Mouse (Mus musculus) liver, embryonic 13.5 days (tissue): ENCODE results near the gene Nprl2. TPM values are rescaled to one million over a fixed set of nuclear protein-coding genes. Genes with fewer than 3 reads are reported as not detected.

Source experiments
- ATAC-seq: fragments of 200-750 bp; cut with Nextera tagmentation; 2 replicates; pipeline ENCODE4 v1.8.0; 2017; ENCODE audit warnings: low read depth, mild to moderate bottlenecking, moderate number of reproducible peaks, moderate library complexity
- DNase-seq: peaks from one replicate; pipeline ENCODE4 v3.0.0; 2022
- H3K27ac ChIP-seq: fragments of 300-500 bp; sonication (generic); 2 replicates; pipeline ENCODE4 v1.5.1; 2015; ENCODE audit warnings: moderate library complexity, mild to moderate bottlenecking, inconsistent platforms
- H3K27me3 ChIP-seq: fragments of 300-500 bp; sonication (generic); 2 replicates; pipeline ENCODE4 v1.6.1; 2015; ENCODE audit warnings: mild to moderate bottlenecking, inconsistent platforms
- H3K36me3 ChIP-seq: fragments of 300-500 bp; sonication (generic); 2 replicates; pipeline ENCODE4 v1.6.1; 2015; ENCODE audit warnings: mild to moderate bottlenecking, inconsistent platforms
- H3K4me1 ChIP-seq: fragments of 300-500 bp; sonication (generic); replicated peaks from 2 replicates; pipeline ENCODE4 v1.6.1; 2015; ENCODE audit warnings: inconsistent platforms
- H3K4me2 ChIP-seq: fragments of 300-500 bp; sonication (generic); 2 replicates; pipeline ENCODE4 v1.6.1; 2015; ENCODE audit warnings: inconsistent platforms, mild to moderate bottlenecking, moderate library complexity
- H3K4me3 ChIP-seq: fragments of 300-500 bp; sonication (generic); replicated peaks from 2 replicates; pipeline ENCODE4 v1.5.1; 2015; ENCODE audit warnings: mild to moderate bottlenecking, inconsistent platforms
- H3K9ac ChIP-seq: fragments of 300-500 bp; sonication (generic); 2 replicates; pipeline ENCODE4 v1.6.1; 2015; ENCODE audit warnings: mild to moderate bottlenecking, inconsistent platforms
- H3K9me3 ChIP-seq: fragments of 300-500 bp; sonication (generic); replicated peaks from 2 replicates; pipeline ENCODE4 v1.6.1; 2016; ENCODE audit warnings: inconsistent platforms
- WGBS: fragments of 180-500 bp; shearing (Covaris S2); methylation state at CpG from one replicate; pipeline ENCODE4 v1.1.7; 2015; ENCODE audit not compliant: insufficient replicate concordance; 5-methylcytosine and 5-hydroxymethylcytosine counted together
- polyA plus RNA-seq: library from polyadenylated mRNA; unstranded; fragments of >200 nt; fragmentation: Nextera tagmentation; extraction: Ambion mirVana; gene quantifications from 2 replicates; pipeline ENCODE4 v1.2.1, GENCODE M21; 2015

Nprl2 gene
- polyA plus RNA-seq, 1 experiment from 2014 or later, result 14.3 TPM

DNA sequence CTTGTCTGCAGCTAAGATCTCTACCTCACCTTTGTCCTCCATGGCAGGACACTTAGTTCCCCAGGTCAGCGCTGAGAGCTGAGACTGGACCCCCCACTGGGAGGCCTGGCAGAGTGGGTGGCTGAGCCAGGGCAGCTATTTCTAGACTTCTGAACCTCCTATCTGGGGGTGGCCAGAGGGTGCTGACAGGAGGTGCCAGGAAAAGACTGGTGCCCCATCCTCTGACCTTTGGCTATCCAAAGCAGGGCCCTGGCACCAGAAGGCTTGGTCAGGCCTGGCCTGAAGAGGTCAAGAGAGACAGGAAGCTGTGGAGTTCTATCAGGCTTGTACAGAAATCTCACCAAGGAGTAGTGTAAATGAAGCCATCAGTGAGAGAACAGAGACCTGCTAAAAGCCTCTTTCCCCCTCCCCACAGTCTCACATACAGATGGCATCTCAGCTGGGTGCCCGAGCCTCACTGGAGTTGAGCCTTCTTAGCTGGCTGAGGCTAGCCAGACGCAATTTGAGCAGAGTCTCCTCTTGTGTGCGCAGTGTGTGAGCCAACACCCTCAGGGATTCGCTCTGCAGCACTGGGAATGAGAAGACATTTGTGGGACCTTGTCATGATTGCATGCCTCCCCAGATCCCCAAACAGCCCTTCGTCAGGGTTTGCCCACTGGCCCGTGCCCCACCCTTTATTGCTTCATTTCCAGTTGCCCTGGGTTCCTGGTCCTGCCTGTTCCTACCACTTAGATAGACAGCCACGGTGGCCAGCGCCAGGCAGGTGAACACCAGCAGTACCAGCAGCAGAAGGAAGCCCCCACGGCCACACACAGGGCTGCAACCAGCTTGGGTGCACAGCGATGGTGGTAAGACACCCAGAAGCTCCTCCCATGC lies 51.3 kb downstream of the Nprl2 start:
- peaks cover under 1% of the 10 kb centered on the region; the same call in 1 of the 2 replicates for H3K27me3 ChIP-seq
- no peak overlapping the region for H3K4me2 ChIP-seq
- no peak for ATAC-seq
- peaks cover 59% of the 10 kb centered on the region for H3K4me1 ChIP-seq
- WGBS, result 86% methylated on average over 11 of the region's 11 CpGs
- no peak overlapping the region for H3K4me3 ChIP-seq
- no peaks in the 10 kb centered on the region for H3K9me3 ChIP-seq
- H3K9ac ChIP-seq, result no peak overlapping the region
- H3K27ac ChIP-seq, result peak overlapping the region; percentile 40; the same call in 1 of the 2 replicates
- H3K36me3 ChIP-seq, result peaks cover 71% of the 10 kb centered on the region
- no peak for DNase-seq

- Histone ChIP-seq H3K27ac (no peak overlapping the region), H3K27me3 (peaks cover 12% of the 10 kb centered on the region), H3K4me1 (peaks cover 59% of the 10 kb centered on the region), H3K9me3 (no peaks in the 10 kb centered on the region), H3K9ac (no peak overlapping the region), H3K36me3 (peaks cover 62% of the 10 kb centered on the region), H3K4me2 (no peak overlapping the region), H3K4me3 (no peak overlapping the region)
- WGBS, result 81% methylated on average over 8 of the region's 8 CpGs
- no peak for DNase-seq
- no peak for ATAC-seq
Observed at GRCm38 (mm10) chr9:107594281-107595062, 52.4 kb downstream of the Nprl2 start.

Other genes with a start within 250 kb of the Nprl2 start
- gene Cish, start 246.2 kb upstream of the Nprl2 start, polyA plus RNA-seq, result 10.7 and 12.2 TPM in 2 replicates
- 3.6 and 3.8 TPM in 2 replicates for gene Hemk1, start 203.9 kb upstream of the Nprl2 start, polyA plus RNA-seq
- 0.03 and 0.09 TPM in 2 replicates for gene 6430571L13Rik, start 201.6 kb upstream of the Nprl2 start, polyA plus RNA-seq
- 0.05 TPM in 1 of 2 replicates, not detected in the other for gene Cacna2d2, start 142.6 kb upstream of the Nprl2 start, polyA plus RNA-seq
- gene Tmem115, start 8.3 kb upstream of the Nprl2 start, polyA plus RNA-seq, result 16.5 and 18.3 TPM in 2 replicates
- 17.4 and 17.7 TPM in 2 replicates for gene Cyb561d2, start within 50 bp of the Nprl2 start, polyA plus RNA-seq
- 0.21 TPM in 1 of 2 replicates, not detected in the other for gene Zmynd10, start 5.1 kb downstream of the Nprl2 start, polyA plus RNA-seq
- 17.5 and 18.2 TPM in 2 replicates for gene Rassf1, start 9.3 kb downstream of the Nprl2 start, polyA plus RNA-seq
- gene Tusc2, start 21.0 kb downstream of the Nprl2 start, polyA plus RNA-seq, result 40.1 and 44.6 TPM in 2 replicates
- gene Hyal2, start 25.7 kb downstream of the Nprl2 start, polyA plus RNA-seq, result 43.8 and 44.7 TPM in 2 replicates
- 2.6 TPM in 2 replicates for gene Hyal1, start 34.7 kb downstream of the Nprl2 start, polyA plus RNA-seq
- gene Naa80, start 36.7 kb downstream of the Nprl2 start, polyA plus RNA-seq, result 10.5 and 12.2 TPM in 2 replicates
- gene Hyal3, start 38.6 kb downstream of the Nprl2 start, polyA plus RNA-seq, result 0.82 and 1.2 TPM in 2 replicates
- gene Ifrd2, start 45.4 kb downstream of the Nprl2 start, polyA plus RNA-seq, result 167 and 175 TPM in 2 replicates
- 0.22 and 0.34 TPM in 2 replicates for gene Sema3b, start 67.0 kb downstream of the Nprl2 start, polyA plus RNA-seq
- gene Gnai2, start 93.1 kb downstream of the Nprl2 start, polyA plus RNA-seq, result 144 and 163 TPM in 2 replicates
- gene Slc38a3, start 127.3 kb downstream of the Nprl2 start, polyA plus RNA-seq, result 5.4 and 5.9 TPM in 2 replicates
- gene Gnat1, start 137.5 kb downstream of the Nprl2 start, polyA plus RNA-seq, result 1.1 and 1.5 TPM in 2 replicates
- gene Sema3f, start 168.2 kb downstream of the Nprl2 start, polyA plus RNA-seq, result 0.93 and 1.0 TPM in 2 replicates
- 64.7 and 75.5 TPM in 2 replicates for gene Rbm5, start 228.8 kb downstream of the Nprl2 start, polyA plus RNA-seq